Mouse (Mus musculus) left cerebral cortex, adult 9 months (tissue): Measurements from ENCODE around the gene Tnks2.
"Not testable (repeated sequence)": the region's sequence is repeated elsewhere in the genome, so short reads cannot be mapped to it uniquely, and the experiment has no call there.

Experiments
- DNase-seq, 2 experiments: peaks; one replicate each; pipeline ENCODE4 v3.0.0; 2022; ENCODE audit warnings: low spot score in 2 of 2

Gene Tnks2

GRCm38 (mm10) chr19:36833788-36834531 is at the start of gene Tnks2:
TSS of gene Tnks2 (plus strand) at chr19:36834232.
- DNase-seq, result peak; percentile 86 to 96

- peak in 1 of 2 experiments; percentile 14 for DNase-seq
Measured at GRCm38 (mm10) chr19:36789873-36790733, 43.9 kb upstream of the Tnks2 start.

GRCm38 (mm10) chr19:36792589-36792988 is 41.4 kb upstream of the Tnks2 start:
- no peak for DNase-seq

GRCm38 (mm10) chr19:36793450-36793849 is 40.6 kb upstream of the Tnks2 start:
- DNase-seq, result no peak

GRCm38 (mm10) chr19:36794008-36794407 is 40.0 kb upstream of the Tnks2 start:
- DNase-seq, result no peak

GRCm38 (mm10) chr19:36795277-36795676 is 38.8 kb upstream of the Tnks2 start:
- no peak for DNase-seq

GRCm38 (mm10) chr19:36796931-36797330 is 37.1 kb upstream of the Tnks2 start:
- no peak for DNase-seq

GRCm38 (mm10) chr19:36800288-36800687 is 33.7 kb upstream of the Tnks2 start:
- no peak for DNase-seq

GRCm38 (mm10) chr19:36801856-36802641 is 32.0 kb upstream of the Tnks2 start:
- no peak for DNase-seq

GRCm38 (mm10) chr19:36803403-36803802 is 30.6 kb upstream of the Tnks2 start:
- no peak for DNase-seq

- DNase-seq, result no peak
Measured at GRCm38 (mm10) chr19:36806842-36807241, 27.2 kb upstream of the Tnks2 start.

GRCm38 (mm10) chr19:36808426-36809105 is 25.5 kb upstream of the Tnks2 start:
- DNase-seq, result no peak

GRCm38 (mm10) chr19:36809476-36810168 is 24.4 kb upstream of the Tnks2 start:
- no peak for DNase-seq

GRCm38 (mm10) chr19:36812011-36812410 is 22.0 kb upstream of the Tnks2 start:
- no peak for DNase-seq

- peak; percentile 25 to 66 for DNase-seq
Measured at GRCm38 (mm10) chr19:36815396-36816271, 18.4 kb upstream of the Tnks2 start.

GRCm38 (mm10) chr19:36818141-36818885 is 15.7 kb upstream of the Tnks2 start:
- no peak for DNase-seq

GRCm38 (mm10) chr19:36819199-36819598 is 14.8 kb upstream of the Tnks2 start:
- no peak for DNase-seq

- DNase-seq, result no peak
Measured at GRCm38 (mm10) chr19:36820469-36820868, 13.6 kb upstream of the Tnks2 start.

- not testable (repeated sequence) for DNase-seq
Measured at GRCm38 (mm10) chr19:36821301-36821700, 12.7 kb upstream of the Tnks2 start.
